Mouse (Mus musculus): ENCODE results near the gene T2. TPM values are rescaled to one million over a fixed set of nuclear protein-coding genes. Genes with fewer than 3 reads are reported as not detected.
A peak's percentile ranks its signal among the peaks of the same experiment; 100 is the strongest.
"Not testable (repeated sequence)": the region's sequence is repeated elsewhere in the genome, so short reads cannot be mapped to it uniquely, and the experiment has no call there.

T2 gene
- 0.54 and 0.58 TPM in 2 replicates for polyA plus RNA-seq (2015; fragmentation: Nextera tagmentation; extraction: Ambion mirVana)

- no peak within 1 kb of the TSS for H3K4me3 ChIP-seq
- no peaks in the 10 kb centered on the region for H3K27me3 ChIP-seq
- H3K9ac ChIP-seq, result no peak within 1 kb of the TSS
- WGBS, result 86% methylated on average over 6 of the region's 6 CpGs
- H3K36me3 ChIP-seq, result no peaks in the 10 kb centered on the region
- H3K9me3 ChIP-seq, result no peaks in the 10 kb centered on the region
- no peak for ATAC-seq (ENCODE audit: low FRiP score, low read depth)
- no peak within 1 kb of the TSS for H3K27ac ChIP-seq (replicated peaks)
- no peak within 1 kb of the TSS for H3K4me2 ChIP-seq
- H3K4me1 ChIP-seq (replicated peaks), result 0 out of 2 replicates have a peak, but pooled peaks cover 4% of the 10 kb centered on the region
Measured at GRCm38 (mm10) chr17:8355692-8356091, at the start of gene T2. TSS of gene T2 (plus strand) at chr17:8355992.

DNA sequence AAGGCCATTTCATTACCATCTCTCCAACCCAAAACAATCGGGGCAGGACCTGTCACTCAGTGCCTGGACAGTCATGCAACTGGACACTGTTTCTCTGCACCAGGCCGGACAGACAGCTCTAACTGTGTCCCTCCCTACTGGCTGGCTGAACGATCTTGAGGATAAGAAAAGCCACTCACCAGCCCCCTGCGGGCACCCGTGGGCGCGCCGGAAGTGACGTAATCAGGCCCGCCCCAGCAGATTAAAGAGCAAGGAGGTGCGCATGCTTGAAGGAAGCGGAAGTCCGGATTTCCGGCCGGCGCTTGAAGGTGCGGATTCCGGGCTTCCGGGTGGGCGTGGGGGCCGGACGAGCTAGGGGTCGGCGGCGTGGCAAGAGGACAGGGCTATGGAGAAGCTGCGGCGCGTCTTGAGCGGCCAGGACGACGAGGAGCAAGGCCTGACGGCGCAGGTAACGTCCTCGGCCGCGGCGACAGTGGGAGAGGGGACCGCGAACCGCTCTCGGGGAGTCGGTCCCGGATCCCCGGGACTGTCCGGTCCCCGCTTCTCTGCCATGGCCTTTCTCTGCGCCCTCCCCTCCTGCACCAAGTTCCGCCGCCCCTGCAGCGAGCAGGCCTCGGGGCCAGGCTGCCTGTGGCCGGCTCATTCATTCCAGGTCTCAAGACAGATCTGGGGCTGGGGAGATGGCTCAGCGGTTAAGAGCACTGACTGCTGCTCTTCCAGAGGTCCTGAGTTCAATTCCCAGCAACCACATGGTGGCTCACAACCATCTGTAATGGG, 44.8 kb upstream of the T2 start, which contains the start of gene Sft2d1:
Sft2d1 (plus strand) TSS at position 265 of the 777 bp plus-strand sequence.
- H3K27me3 ChIP-seq, result no peaks in the 10 kb centered on the region
- ATAC-seq (ENCODE audit: low FRiP score, low read depth), result peak; percentile 95
- peaks cover 27% of the 10 kb centered on the region for H3K4me1 ChIP-seq (replicated peaks)
- peak within 1 kb of the TSS; percentile 61 for H3K4me2 ChIP-seq
- peak within 1 kb of the TSS; percentile 71 for H3K9ac ChIP-seq
- no peaks in the 10 kb centered on the region for H3K9me3 ChIP-seq
- WGBS, result under 1% methylated on average over 52 of the region's 54 CpGs
- no peaks in the 10 kb centered on the region for H3K36me3 ChIP-seq
- H3K4me3 ChIP-seq, result peak within 1 kb of the TSS; percentile 59
- peak within 1 kb of the TSS; percentile 88 for H3K27ac ChIP-seq (replicated peaks)

GRCm38 (mm10) chr17:8311751-8312150, 44.0 kb upstream of the T2 start:
- H3K9me3 ChIP-seq, result no peaks in the 10 kb centered on the region
- peak overlapping the region; percentile 71 for H3K9ac ChIP-seq
- no peaks in the 10 kb centered on the region for H3K27me3 ChIP-seq
- peak overlapping the region; percentile 88; the same call in 1 of the 2 replicates for H3K27ac ChIP-seq (replicated peaks)
- no peaks in the 10 kb centered on the region for H3K36me3 ChIP-seq
- WGBS, result 52% methylated on average over 3 of the region's 3 CpGs
- H3K4me1 ChIP-seq (replicated peaks), result peaks cover 27% of the 10 kb centered on the region
- H3K4me2 ChIP-seq, result peak overlapping the region; percentile 61
- ATAC-seq (ENCODE audit: low FRiP score, low read depth), result no peak
- H3K4me3 ChIP-seq, result peak overlapping the region; percentile 59

- H3K4me2 ChIP-seq, result no peak overlapping the region
- 93% methylated on average over 3 of the region's 3 CpGs for WGBS
- no peaks in the 10 kb centered on the region for H3K27me3 ChIP-seq
- no peak for ATAC-seq (ENCODE audit: low FRiP score, low read depth)
- no peaks in the 10 kb centered on the region for H3K9me3 ChIP-seq
- no peaks in the 10 kb centered on the region for H3K36me3 ChIP-seq
- H3K4me1 ChIP-seq (replicated peaks), result peaks cover 27% of the 10 kb centered on the region
- no peak overlapping the region for H3K4me3 ChIP-seq
- H3K9ac ChIP-seq, result no peak overlapping the region
- no peak overlapping the region for H3K27ac ChIP-seq (replicated peaks)
Measured at GRCm38 (mm10) chr17:8313976-8314375, 41.8 kb upstream of the T2 start.

GRCm38 (mm10) chr17:8316251-8316650, 39.5 kb upstream of the T2 start:
- no peak for ATAC-seq (ENCODE audit: low FRiP score, low read depth)
- H3K27me3 ChIP-seq, result no peaks in the 10 kb centered on the region
- no peak overlapping the region for H3K9ac ChIP-seq
- WGBS, result 89% methylated on average over 1 of the region's 1 CpGs
- H3K9me3 ChIP-seq, result no peaks in the 10 kb centered on the region
- peaks cover 23% of the 10 kb centered on the region for H3K4me1 ChIP-seq (replicated peaks)
- no peak overlapping the region for H3K4me3 ChIP-seq
- no peak overlapping the region for H3K4me2 ChIP-seq
- no peaks in the 10 kb centered on the region; the same call in 1 of the 2 replicates for H3K36me3 ChIP-seq
- H3K27ac ChIP-seq (replicated peaks), result no peak overlapping the region

DNA sequence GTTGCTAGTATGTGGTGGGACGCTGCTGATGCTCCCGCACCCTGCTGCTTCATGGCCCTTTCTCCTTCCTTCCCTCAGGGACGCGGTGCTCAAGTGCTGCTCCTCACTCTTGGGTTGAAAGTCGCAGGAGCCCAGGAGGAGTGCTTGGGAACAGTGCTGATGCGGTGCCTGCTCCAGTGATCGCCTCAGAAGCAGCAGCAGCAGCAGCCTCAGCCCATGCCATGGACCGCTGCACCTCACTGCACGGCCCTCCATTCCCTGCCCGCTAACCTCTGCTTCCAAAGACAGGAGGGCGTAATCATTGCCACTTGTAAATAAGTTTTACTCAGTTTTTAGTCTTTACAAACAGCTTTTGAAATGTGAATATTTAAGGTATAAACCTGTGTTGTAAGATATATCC, 28.9 kb upstream of the T2 start:
- 83% methylated on average over 11 of the region's 11 CpGs for WGBS
- not testable (repeated sequence) for H3K27me3 ChIP-seq; H3K4me1 ChIP-seq (replicated peaks); H3K9ac ChIP-seq; ATAC-seq (ENCODE audit: low FRiP score, low read depth); H3K4me3 ChIP-seq; H3K9me3 ChIP-seq; H3K4me2 ChIP-seq; H3K27ac ChIP-seq (replicated peaks)
- H3K36me3 ChIP-seq, result peaks cover 22% of the 10 kb centered on the region

GRCm38 (mm10) chr17:8328511-8329174, 27.1 kb upstream of the T2 start:
- WGBS, result 70% methylated on average over 7 of the region's 7 CpGs
- H3K4me2 ChIP-seq, result no peak overlapping the region
- no peaks in the 10 kb centered on the region for H3K27me3 ChIP-seq
- ATAC-seq (ENCODE audit: low FRiP score, low read depth), result no peak
- no peaks in the 10 kb centered on the region for H3K4me1 ChIP-seq (replicated peaks)
- no peak overlapping the region for H3K9ac ChIP-seq
- H3K4me3 ChIP-seq, result no peak overlapping the region
- H3K27ac ChIP-seq (replicated peaks), result no peak overlapping the region
- peaks cover 12% of the 10 kb centered on the region for H3K36me3 ChIP-seq
- no peaks in the 10 kb centered on the region for H3K9me3 ChIP-seq

- Histone ChIP-seq H3K36me3 (peaks cover 9% of the 10 kb centered on the region), H3K4me2 (no peak overlapping the region), H3K27ac (replicated peaks) (no peak overlapping the region), H3K9me3 (no peaks in the 10 kb centered on the region), H3K27me3 (no peaks in the 10 kb centered on the region), H3K9ac (no peak overlapping the region), H3K4me3 (no peak overlapping the region), H3K4me1 (replicated peaks) (no peaks in the 10 kb centered on the region)
- ATAC-seq (ENCODE audit: low FRiP score, low read depth), result no peak
- 81% methylated on average over 5 of the region's 5 CpGs for WGBS
Measured at GRCm38 (mm10) chr17:8330602-8331001, 25.2 kb upstream of the T2 start.

GRCm38 (mm10) chr17:8337159-8337558, 18.6 kb upstream of the T2 start, which contains the start of gene Prr18:
TSS of gene Prr18 (plus strand) at chr17:8337459.
- not testable (repeated sequence) for H3K36me3 ChIP-seq; H3K4me3 ChIP-seq; H3K9me3 ChIP-seq; H3K4me2 ChIP-seq; H3K27ac ChIP-seq (replicated peaks); H3K27me3 ChIP-seq; H3K9ac ChIP-seq; ATAC-seq (ENCODE audit: low FRiP score, low read depth)
- 100% methylated on average over 1 of the region's 5 CpGs for WGBS
- H3K4me1 ChIP-seq (replicated peaks), result peaks cover 32% of the 10 kb centered on the region

DNA sequence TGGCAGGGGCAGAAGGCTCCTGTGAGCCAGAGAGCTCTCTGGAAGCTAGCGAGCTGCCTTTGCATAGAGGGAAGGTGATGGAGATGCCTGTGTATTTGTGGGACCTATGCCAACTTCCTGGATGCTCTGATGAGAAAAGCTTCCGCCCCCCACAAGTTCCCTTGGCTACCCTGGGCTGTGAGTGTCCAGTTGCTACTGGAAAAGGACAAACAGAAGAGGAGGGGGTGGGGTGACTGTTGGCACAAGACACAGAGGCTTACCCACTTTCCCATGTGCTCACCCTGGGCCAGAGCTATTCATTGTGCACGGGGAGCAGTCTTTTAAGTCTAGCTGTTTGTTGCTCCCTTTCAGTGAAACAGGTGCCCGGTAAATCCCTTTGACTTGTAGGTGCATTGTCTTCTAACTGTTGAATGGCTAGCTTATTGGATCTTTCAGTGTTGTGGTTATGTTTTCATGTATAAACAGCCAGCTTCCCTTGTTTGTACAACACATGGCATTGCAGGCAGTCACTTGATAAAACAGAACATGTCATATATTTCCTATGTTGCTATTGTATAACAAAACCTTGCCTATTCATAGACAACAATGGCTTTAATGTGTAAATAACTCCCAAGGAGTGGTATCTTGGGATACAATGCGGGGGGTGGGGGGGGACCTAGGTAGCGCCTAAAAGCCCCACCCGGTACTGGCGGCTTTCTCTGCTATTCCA, 16.0 kb upstream of the T2 start:
- H3K4me2 ChIP-seq, result peak overlapping the region; percentile 97
- H3K4me1 ChIP-seq (replicated peaks), result peaks cover 53% of the 10 kb centered on the region
- no peaks in the 10 kb centered on the region for H3K27me3 ChIP-seq
- peak; percentile 71; the same call in 1 of the 2 replicates for ATAC-seq (ENCODE audit: low FRiP score, low read depth)
- H3K27ac ChIP-seq (replicated peaks), result peak overlapping the region; percentile 95
- H3K9me3 ChIP-seq, result no peaks in the 10 kb centered on the region
- WGBS, result 9% methylated on average over 8 of the region's 8 CpGs
- peak overlapping the region; percentile 80 for H3K4me3 ChIP-seq
- no peaks in the 10 kb centered on the region for H3K36me3 ChIP-seq
- peak overlapping the region; percentile 97 for H3K9ac ChIP-seq

GRCm38 (mm10) chr17:8340407-8341359, 15.1 kb upstream of the T2 start:
- Histone ChIP-seq H3K27me3 (no peaks in the 10 kb centered on the region), H3K9ac (peak overlapping the region; percentile 97), H3K27ac (replicated peaks) (peak overlapping the region; percentile 95), H3K4me3 (peak overlapping the region; percentile 80), H3K4me2 (peak overlapping the region; percentile 97), H3K4me1 (replicated peaks) (peaks cover 53% of the 10 kb centered on the region), H3K9me3 (no peaks in the 10 kb centered on the region), H3K36me3 (no peaks in the 10 kb centered on the region)
- WGBS, result under 1% methylated on average over 82 of the region's 92 CpGs
- peak; percentile 82 for ATAC-seq (ENCODE audit: low FRiP score, low read depth)

Measured in hindbrain, embryonic 15.5 days (tissue).